Mouse (Mus musculus) cerebellum, adult 9-10 months (tissue): Measurements from ENCODE around the gene Twnk.

Experiments used
- DNase-seq: peaks from one replicate; pipeline ENCODE4 v3.0.0; 2022

Twnk gene

GRCm38 (mm10) chr19:45053451-45053850 lies 48.0 kb downstream of the Twnk start:
- DNase-seq, result no peak

- DNase-seq, result no peak
These were observed 49.6 kb downstream of the Twnk start for GRCm38 (mm10) chr19:45054892-45055690.

- DNase-seq, result peak; percentile 69
These were observed 50.9 kb downstream of the Twnk start for GRCm38 (mm10) chr19:45056364-45056763.

- no peak for DNase-seq
These were observed 51.6 kb downstream of the Twnk start for GRCm38 (mm10) chr19:45056908-45057698.

- DNase-seq, result no peak
These were observed 52.3 kb downstream of the Twnk start for GRCm38 (mm10) chr19:45057724-45058112.

GRCm38 (mm10) chr19:45058113-45058839 lies 52.8 kb downstream of the Twnk start:
- peak; percentile 96 for DNase-seq

- no peak for DNase-seq
These were observed 53.4 kb downstream of the Twnk start for GRCm38 (mm10) chr19:45058841-45059240.
